Mouse (Mus musculus) embryonic facial prominence, embryonic 15.5 days (tissue): ENCODE results near the gene Ciart. TPM values are rescaled to one million over a fixed set of nuclear protein-coding genes. Genes with fewer than 3 reads are reported as not detected.
A peak's percentile ranks its signal among the peaks of the same experiment; 100 is the strongest.
"Not testable (repeated sequence)": the region's sequence is repeated elsewhere in the genome, so short reads cannot be mapped to it uniquely, and the experiment has no call there.

Experiments
- ATAC-seq: fragments of 200-750 bp; cut with Nextera tagmentation; 2 replicates; pipeline ENCODE4 v1.8.0; 2017; ENCODE audit warnings: low read depth, moderate TSS enrichment; ENCODE audit not compliant: insufficient number of reproducible peaks, low FRiP score, low TSS enrichment
- H3K27ac ChIP-seq: fragments of 300-500 bp; sonication (generic); replicated peaks from 2 replicates; pipeline ENCODE4 v1.5.1; 2015; ENCODE audit warnings: mild to moderate bottlenecking, inconsistent platforms
- H3K27me3 ChIP-seq: fragments of 300-500 bp; sonication (generic); 2 replicates; pipeline ENCODE4 v1.6.1; 2015; ENCODE audit warnings: inconsistent platforms
- H3K36me3 ChIP-seq: fragments of 300-500 bp; sonication (generic); 2 replicates; pipeline ENCODE4 v1.6.1; 2015; ENCODE audit warnings: mild to moderate bottlenecking, inconsistent platforms
- H3K4me1 ChIP-seq: fragments of 300-500 bp; sonication (generic); 2 replicates; pipeline ENCODE4 v1.6.1; 2015; ENCODE audit warnings: inconsistent platforms
- H3K4me2 ChIP-seq: fragments of 300-500 bp; sonication (generic); replicated peaks from 2 replicates; pipeline ENCODE4 v1.6.1; 2015; ENCODE audit warnings: mild to moderate bottlenecking, inconsistent platforms
- H3K4me3 ChIP-seq: fragments of 300-500 bp; sonication (generic); replicated peaks from 2 replicates; pipeline ENCODE4 v1.5.1; 2015; ENCODE audit warnings: mild to moderate bottlenecking, inconsistent platforms
- H3K9ac ChIP-seq: fragments of 300-500 bp; sonication (generic); 2 replicates; pipeline ENCODE4 v1.6.1; 2015; ENCODE audit warnings: inconsistent platforms
- H3K9me3 ChIP-seq: fragments of 300-500 bp; sonication (generic); replicated peaks from 2 replicates; pipeline ENCODE4 v1.6.1; 2016; ENCODE audit warnings: inconsistent platforms
- WGBS: fragments of 180-500 bp; shearing (Covaris S2); methylation state at CpG from one replicate; pipeline ENCODE4 v1.1.7; 2015; 5-methylcytosine and 5-hydroxymethylcytosine counted together
- polyA plus RNA-seq: library from polyadenylated mRNA; unstranded; fragments of >200 nt; fragmentation: Nextera tagmentation; extraction: Ambion mirVana; gene quantifications from 2 replicates; pipeline ENCODE4 v1.2.1, GENCODE M21; 2015

Gene Ciart
- 7.7 and 8.2 TPM in 2 replicates for polyA plus RNA-seq

DNA sequence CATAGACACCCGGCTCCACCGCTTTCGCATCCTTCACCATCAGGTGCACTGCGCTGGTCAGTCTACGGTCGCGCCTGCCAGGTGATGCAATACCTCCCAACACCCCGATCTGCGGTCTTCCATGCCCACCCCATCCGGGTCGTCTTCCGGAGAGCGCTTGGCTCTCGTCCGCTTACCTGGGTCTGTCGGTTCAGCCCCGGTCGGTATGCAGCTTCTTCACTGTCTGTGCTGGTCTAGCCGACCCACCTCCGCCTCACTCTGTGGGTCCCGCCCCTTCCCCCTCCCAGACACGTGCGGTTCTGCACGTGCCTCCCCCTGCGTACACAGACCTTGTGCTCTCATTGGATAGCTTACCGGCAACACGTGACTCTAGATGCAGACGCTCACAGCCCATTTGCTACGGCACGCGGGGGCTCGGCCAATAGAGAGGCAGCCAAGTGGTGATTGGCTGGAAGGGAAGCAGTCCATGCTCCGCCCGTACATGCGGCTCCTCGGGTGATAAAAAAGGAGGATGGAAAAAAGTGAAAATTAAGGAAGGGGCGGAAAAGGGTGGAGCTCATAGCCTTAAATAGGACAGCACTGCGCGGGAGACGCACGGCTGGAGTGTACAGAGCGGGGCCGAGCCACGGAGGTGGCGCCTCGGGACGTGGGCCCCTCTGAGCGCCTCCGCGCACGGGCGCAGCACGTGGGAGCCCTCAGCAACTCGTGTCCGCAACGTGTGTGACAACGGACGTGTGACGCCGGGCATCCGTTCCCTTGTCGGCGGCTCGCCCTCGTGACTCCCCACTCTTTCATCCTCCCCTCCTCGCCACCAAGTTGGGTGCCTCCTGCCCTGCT is at the start of gene Ciart:
Gene Ciart, minus strand, starts transcription at position 273 of the 837 bp plus-strand sequence.
- whole genome bisulfite sequencing: under 1% methylated on average over 66 of the region's 66 CpGs
- Histone ChIP-seq H3K4me1 (peaks cover 17% of the 10 kb centered on the region), H3K9ac (0 out of 2 replicates have a peak within 1 kb of the TSS, but pooled peaks have one; percentile 10), H3K27ac (0 out of 2 replicates have a peak within 1 kb of the TSS, but pooled peaks have one; percentile 48), H3K4me3 (peak within 1 kb of the TSS; percentile 47), H3K36me3 (no peaks in the 10 kb centered on the region), H3K4me2 (peak within 1 kb of the TSS; percentile 100), H3K27me3 (no peaks in the 10 kb centered on the region), H3K9me3 (no peaks in the 10 kb centered on the region)
- peak; percentile 99 for ATAC-seq

DNA sequence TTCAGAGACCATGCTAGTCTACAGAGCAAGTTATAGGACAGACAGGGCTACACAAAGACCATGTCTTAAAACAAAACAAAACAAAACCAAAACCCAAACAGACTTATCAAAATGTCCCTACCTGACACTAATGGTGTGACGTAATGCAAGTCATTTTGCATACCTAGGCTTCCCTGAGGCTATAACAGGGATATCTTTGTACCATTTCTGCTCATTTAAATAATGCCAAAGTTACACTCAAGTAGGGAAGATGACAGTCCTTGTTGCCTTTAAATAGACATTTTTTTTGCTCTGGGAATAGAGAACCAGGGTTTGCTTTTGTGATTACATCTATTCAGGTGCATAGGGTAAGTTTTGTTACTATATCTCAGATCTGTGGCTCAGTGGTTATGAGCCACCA is 49.4 kb upstream of the Ciart start:
- no peak overlapping the region for H3K9ac ChIP-seq
- H3K4me2 ChIP-seq: no peak overlapping the region
- H3K27ac ChIP-seq: no peak overlapping the region
- 89% methylated on average over 1 of the region's 1 CpGs for WGBS
- H3K27me3 ChIP-seq: no peaks in the 10 kb centered on the region
- peaks cover 22% of the 10 kb centered on the region for H3K36me3 ChIP-seq
- H3K9me3 ChIP-seq: no peaks in the 10 kb centered on the region
- H3K4me1 ChIP-seq: peaks cover 6% of the 10 kb centered on the region; the same call in 1 of the 2 replicates
- no peak for ATAC-seq
- H3K4me3 ChIP-seq: no peak overlapping the region

DNA sequence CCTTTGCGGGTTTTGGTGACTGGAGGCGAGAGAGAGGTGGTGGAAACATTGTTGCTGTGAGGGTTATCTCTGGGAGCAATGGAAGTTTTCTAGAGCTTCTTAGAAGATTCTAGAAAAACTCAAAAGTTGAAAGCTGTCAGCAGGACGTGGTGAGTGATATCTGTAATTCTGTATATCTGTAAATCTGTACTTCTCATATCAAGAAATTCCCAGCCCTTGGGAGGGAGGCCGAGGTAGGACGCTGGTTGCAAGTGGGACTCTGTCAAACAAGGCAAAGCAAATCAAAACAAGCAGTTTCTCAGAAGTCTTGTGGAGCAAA is 48.4 kb upstream of the Ciart start:
- Histone ChIP-seq H3K9me3 (no peaks in the 10 kb centered on the region), H3K36me3 (peaks cover 19% of the 10 kb centered on the region), H3K4me2 (peak overlapping the region; percentile 65), H3K27ac (peak overlapping the region; percentile 94), H3K9ac (peak overlapping the region; percentile 93), H3K4me1 (peaks cover 6% of the 10 kb centered on the region; the same call in 1 of the 2 replicates), H3K4me3 (peak overlapping the region; percentile 88), H3K27me3 (no peaks in the 10 kb centered on the region)
- no peak for ATAC-seq
- WGBS: 2% methylated on average over 5 of the region's 5 CpGs

DNA sequence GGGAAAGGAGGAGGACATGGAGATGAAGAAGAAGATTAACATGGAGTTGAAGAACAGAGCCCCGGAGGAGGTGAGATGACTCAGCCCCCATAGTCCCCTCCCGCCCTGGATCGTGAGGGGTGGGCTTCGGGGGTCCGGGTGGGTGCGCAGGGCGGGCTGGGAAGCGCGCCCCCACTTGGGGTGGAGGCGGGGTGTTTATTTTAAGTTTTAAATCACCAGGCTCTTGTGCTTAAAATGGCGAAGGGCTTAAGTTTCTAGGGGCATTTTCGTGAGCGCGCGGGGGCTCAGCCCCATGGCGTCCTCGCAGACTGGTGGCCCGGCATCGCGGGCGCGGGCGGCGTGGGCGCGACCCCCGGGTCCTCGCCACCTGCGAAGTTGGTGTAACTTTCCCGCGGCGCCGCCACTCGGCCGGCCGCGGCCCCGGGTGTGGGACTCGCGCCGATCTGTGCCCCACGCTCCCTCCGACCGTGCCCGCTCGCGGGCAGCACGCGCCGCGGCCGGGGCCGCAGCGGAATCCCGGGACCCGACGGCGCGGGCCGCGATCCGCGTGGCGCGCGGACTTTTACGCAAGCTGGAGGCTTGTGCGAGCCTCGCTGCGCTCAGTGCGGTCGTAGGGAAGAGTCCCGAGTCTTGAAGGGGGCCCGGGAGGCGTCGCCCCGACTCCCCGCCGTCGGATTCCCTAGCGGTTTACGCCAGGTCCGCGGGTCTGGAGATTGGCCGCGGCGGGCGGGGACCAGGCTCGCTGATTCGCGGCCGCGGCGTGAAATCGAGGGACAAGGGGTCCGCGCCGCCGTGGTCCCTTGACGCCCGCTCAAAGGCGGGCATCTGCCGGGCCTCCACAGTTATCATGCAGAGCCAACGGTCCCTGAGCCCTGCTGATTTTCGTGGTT is 47.8 kb upstream of the Ciart start:
- Histone ChIP-seq H3K9me3 (no peaks in the 10 kb centered on the region), H3K27ac (peak overlapping the region; percentile 94), H3K4me2 (peak overlapping the region; percentile 65), H3K4me1 (peaks cover 6% of the 10 kb centered on the region; the same call in 1 of the 2 replicates), H3K36me3 (peaks cover 13% of the 10 kb centered on the region), H3K9ac (peak overlapping the region; percentile 93), H3K4me3 (peak overlapping the region; percentile 88), H3K27me3 (no peaks in the 10 kb centered on the region)
- under 1% methylated on average over 104 of the region's 105 CpGs for WGBS
- no peak; the same call in 1 of the 2 replicates for ATAC-seq

DNA sequence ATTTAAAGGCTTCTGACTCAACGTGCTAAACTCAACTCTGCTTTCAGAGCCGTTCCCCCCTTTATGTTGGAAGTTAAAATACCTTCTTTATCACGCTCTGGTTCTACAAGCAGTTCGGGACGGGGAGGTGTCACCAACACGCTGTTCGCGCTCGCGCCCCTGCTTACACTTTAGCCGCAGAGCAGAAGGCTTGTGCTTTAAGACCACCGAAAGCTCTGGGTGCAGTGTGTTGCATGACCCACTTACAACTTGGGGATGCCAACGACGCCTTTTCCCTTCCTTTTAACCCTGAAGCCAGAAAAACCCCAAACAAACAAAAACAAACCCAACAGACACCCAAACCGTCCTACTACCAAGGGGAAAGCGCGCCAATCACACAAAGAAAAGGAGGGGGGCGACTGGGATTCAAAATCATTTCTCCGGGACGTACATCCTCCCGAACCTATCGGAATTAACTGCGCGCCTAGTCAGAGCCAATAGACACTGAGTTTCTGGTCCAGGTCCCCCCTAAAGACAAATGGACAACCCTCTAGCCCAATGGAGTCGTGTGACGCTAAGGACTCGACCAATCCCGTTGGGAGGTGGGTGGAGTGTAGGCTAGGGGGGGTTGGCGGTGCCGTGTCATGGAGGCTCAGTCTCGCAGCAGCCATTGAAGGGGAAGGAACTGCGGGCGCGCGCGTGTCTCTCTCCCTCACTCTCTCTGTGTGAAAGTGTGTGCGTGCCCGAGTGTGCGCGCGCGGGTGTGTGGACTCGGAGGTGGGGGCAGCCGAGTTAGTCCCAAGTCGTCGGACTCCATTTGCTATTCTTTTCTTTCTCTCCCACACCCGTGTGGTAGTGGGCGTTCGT is 46.8 kb upstream of the Ciart start, which contains the start of gene Anp32e:
Gene Anp32e, plus strand, starts transcription at position 589 of the 846 bp plus-strand sequence.
- Histone ChIP-seq H3K27me3 (no peaks in the 10 kb centered on the region), H3K9ac (peak within 1 kb of the TSS; percentile 93), H3K36me3 (peaks cover 4% of the 10 kb centered on the region; the same call in 1 of the 2 replicates), H3K27ac (peak within 1 kb of the TSS; percentile 94), H3K4me1 (peaks cover 6% of the 10 kb centered on the region; the same call in 1 of the 2 replicates), H3K9me3 (no peaks in the 10 kb centered on the region), H3K4me3 (peak within 1 kb of the TSS; percentile 88), H3K4me2 (peak within 1 kb of the TSS; percentile 65)
- under 1% methylated on average over 49 of the region's 49 CpGs for WGBS
- ATAC-seq: peak; percentile 100

DNA sequence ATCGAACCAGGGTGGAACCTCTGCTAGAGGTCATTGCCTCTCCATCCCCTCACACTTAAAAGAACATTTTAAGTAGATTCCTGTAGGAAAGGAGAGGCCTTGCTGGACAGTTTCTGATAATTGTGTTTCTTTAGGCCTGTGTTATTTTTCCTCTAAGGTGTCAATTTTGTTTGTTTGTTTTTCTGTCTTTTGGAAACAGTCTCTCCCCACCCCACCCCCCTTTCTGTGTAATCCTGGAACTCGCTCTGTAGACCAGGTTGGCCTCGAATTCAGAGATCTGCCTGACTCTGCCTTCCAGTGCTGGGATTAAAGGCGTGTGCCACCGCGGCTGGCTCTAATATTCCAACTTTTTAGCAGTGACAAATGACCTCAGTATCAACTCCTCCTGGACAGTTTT is 46.2 kb upstream of the Ciart start:
- WGBS: 68% methylated on average over 6 of the region's 6 CpGs
- Histone ChIP-seq H3K4me2 (peak overlapping the region; percentile 65), H3K4me3 (peak overlapping the region; percentile 88), H3K27me3 (no peaks in the 10 kb centered on the region), H3K4me1 (peaks cover 6% of the 10 kb centered on the region; the same call in 1 of the 2 replicates), H3K36me3 (no peaks in the 10 kb centered on the region), H3K9ac (0 out of 2 replicates have a peak overlapping the region, but pooled peaks have one; percentile 34), H3K27ac (peak overlapping the region; percentile 84), H3K9me3 (no peaks in the 10 kb centered on the region)
- ATAC-seq: no peak

DNA sequence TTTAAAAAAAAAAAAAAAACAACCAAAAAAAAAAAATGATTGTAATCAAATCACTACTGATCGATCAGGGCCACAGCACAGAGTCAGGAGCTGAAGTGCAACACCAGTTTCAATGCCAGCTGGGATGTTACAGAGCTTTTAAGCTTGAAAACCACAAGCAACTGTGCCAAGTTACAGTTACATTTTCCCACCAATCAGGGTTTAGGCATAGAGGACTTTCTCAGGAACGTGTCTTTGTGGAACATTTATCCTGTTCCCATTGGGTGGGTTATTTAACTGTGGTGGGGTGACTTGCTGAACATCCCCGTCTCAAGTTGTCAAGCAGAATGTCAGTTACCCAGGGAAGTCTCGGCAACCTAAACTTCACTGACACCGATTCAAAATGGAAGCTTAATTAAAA is 43.0 kb upstream of the Ciart start:
- no peak overlapping the region for H3K4me3 ChIP-seq
- H3K36me3 ChIP-seq: no peaks in the 10 kb centered on the region
- no peak overlapping the region for H3K9ac ChIP-seq
- no peak overlapping the region for H3K4me2 ChIP-seq
- no peaks in the 10 kb centered on the region for H3K27me3 ChIP-seq
- peaks cover 3% of the 10 kb centered on the region; the same call in 1 of the 2 replicates for H3K4me1 ChIP-seq
- ATAC-seq: no peak
- no peaks in the 10 kb centered on the region for H3K9me3 ChIP-seq
- WGBS: 50% methylated on average over 5 of the region's 5 CpGs
- H3K27ac ChIP-seq: no peak overlapping the region

DNA sequence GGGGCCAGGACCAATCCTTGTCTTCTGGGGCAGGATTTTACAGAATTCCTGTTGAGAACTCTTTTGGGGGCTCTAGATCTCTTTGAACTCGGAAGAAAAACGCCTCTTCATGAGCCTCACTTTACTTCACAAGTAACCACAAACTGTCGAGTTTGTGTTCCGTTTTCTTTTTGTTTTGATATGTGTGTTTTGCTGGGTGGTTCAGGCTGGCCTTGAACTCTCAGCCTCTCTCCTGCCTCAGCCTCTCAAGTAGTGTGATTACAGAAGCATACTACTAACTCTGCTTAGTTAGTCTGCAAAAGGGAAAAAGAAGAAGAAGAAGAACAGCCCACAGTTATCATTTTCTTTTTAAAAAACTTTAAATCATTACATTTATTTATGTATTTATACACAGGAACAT is 42.1 kb upstream of the Ciart start:
- no peaks in the 10 kb centered on the region for H3K27me3 ChIP-seq
- H3K4me2 ChIP-seq: no peak overlapping the region
- no peaks in the 10 kb centered on the region for H3K36me3 ChIP-seq
- peaks cover 3% of the 10 kb centered on the region; the same call in 1 of the 2 replicates for H3K4me1 ChIP-seq
- no peak overlapping the region for H3K9ac ChIP-seq
- no peak overlapping the region for H3K4me3 ChIP-seq
- H3K27ac ChIP-seq: no peak overlapping the region
- no peaks in the 10 kb centered on the region for H3K9me3 ChIP-seq
- ATAC-seq: no peak
- 64% methylated on average over 4 of the region's 4 CpGs for WGBS

DNA sequence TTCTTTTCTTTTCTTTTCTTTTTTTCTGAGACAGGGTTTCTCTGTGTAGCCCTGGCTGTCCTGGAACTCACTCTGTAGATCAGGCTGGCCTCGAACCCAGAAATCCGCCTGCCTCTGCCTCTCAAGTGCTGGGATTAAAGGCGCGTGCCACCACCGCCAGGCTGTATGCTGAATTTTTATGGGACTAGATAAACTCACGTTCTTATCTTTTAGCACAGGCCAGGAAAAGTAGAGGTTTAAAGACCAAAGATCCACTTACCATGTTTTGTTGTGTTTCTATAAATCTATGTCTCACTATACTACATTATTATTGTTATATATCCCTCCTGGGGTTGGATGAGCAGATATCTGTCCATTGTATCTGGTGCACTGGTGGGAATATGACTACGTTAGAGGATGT is 41.4 kb upstream of the Ciart start:
- not testable (repeated sequence) for H3K4me1 ChIP-seq, ATAC-seq, H3K9ac ChIP-seq, H3K27ac ChIP-seq, H3K4me2 ChIP-seq, H3K9me3 ChIP-seq, H3K36me3 ChIP-seq, H3K27me3 ChIP-seq, H3K4me3 ChIP-seq
- WGBS: 93% methylated on average over 7 of the region's 7 CpGs

DNA sequence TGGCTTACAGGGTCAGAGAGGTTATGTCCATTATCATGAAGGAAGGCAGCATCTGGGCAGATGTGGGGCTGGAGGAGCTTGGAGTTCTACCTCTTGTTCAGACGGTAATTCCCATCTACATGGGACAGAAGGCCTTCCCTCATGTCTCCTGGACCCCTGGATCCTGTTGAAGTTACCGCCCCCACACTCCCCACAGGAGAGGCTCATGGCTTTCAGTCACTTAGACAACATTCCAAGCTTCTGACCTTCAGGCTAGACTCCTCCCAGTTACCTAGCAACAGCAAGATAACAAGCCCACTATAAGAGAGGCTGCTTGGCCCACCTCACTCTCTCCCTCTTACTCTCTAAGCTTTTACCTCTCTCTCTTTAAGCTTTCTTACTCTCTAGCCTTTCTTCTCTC is 38.5 kb upstream of the Ciart start:
- not testable (repeated sequence) for H3K4me2 ChIP-seq, H3K4me1 ChIP-seq, H3K9me3 ChIP-seq, H3K27ac ChIP-seq, ATAC-seq, H3K27me3 ChIP-seq, H3K4me3 ChIP-seq, H3K9ac ChIP-seq, H3K36me3 ChIP-seq
- WGBS: 45% methylated on average over 2 of the region's 2 CpGs
